Mouse (Mus musculus) testis, adult 2 months (tissue): ENCODE data around the gene Hpd.

ENCODE experiments used
- CTCF ChIP-seq: fragments of 200-500 bp; IDR thresholded peaks from 2 replicates; pipeline ENCODE4 v1.5.1; 2012; ENCODE audit warnings: low read depth, mild to moderate bottlenecking, inconsistent platforms, low read length, moderate library complexity; ENCODE audit not compliant: control insufficient read depth, insufficient read depth, insufficient replicate concordance
- POLR2A ChIP-seq: fragments of 200-500 bp; IDR thresholded peaks from 2 replicates; pipeline ENCODE4 v1.6.1; 2012; ENCODE audit warnings: low read depth, mild to moderate bottlenecking, inconsistent platforms, low read length, moderate library complexity; ENCODE audit not compliant: control insufficient read depth

DNA sequence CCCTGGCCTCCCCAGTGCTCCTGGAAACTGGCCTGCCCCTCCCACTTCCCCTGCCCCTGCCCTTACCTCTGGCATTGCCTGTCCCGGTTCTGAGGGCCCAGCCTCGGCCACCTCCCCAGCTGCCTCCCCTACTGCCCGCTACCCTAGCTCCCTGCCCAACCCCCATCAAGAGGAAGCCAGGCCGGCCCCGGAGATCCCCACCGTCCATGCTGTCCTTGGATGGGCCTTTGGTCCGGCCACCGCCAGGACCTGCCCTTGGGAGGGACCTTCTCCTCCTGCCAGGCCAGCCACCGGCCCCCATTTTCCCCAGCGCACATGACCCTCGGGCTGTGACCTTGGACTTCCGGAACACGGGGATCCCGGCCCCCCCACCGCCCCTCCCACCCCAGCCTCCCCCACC is 22.2 kb downstream of the Hpd start:
- TF ChIP-seq CTCF, result no peak
- no peak for TF ChIP-seq POLR2A
